Mouse (Mus musculus) adrenal gland, postnatal 0 days (tissue): Measurements from ENCODE around the gene Lrch3. TPM values are rescaled to one million over a fixed set of nuclear protein-coding genes. Genes with fewer than 3 reads are reported as not detected.

ENCODE experiments used
- polyA plus RNA-seq: library from polyadenylated mRNA; unstranded; fragments of >200 nt; fragmentation: Nextera tagmentation; extraction: Ambion mirVana; gene quantifications from 2 replicates; pipeline ENCODE4 v1.2.1, GENCODE M21; 2015

Gene Lrch3
- 11.2 and 11.7 TPM in 2 replicates for polyA plus RNA-seq

DNA sequence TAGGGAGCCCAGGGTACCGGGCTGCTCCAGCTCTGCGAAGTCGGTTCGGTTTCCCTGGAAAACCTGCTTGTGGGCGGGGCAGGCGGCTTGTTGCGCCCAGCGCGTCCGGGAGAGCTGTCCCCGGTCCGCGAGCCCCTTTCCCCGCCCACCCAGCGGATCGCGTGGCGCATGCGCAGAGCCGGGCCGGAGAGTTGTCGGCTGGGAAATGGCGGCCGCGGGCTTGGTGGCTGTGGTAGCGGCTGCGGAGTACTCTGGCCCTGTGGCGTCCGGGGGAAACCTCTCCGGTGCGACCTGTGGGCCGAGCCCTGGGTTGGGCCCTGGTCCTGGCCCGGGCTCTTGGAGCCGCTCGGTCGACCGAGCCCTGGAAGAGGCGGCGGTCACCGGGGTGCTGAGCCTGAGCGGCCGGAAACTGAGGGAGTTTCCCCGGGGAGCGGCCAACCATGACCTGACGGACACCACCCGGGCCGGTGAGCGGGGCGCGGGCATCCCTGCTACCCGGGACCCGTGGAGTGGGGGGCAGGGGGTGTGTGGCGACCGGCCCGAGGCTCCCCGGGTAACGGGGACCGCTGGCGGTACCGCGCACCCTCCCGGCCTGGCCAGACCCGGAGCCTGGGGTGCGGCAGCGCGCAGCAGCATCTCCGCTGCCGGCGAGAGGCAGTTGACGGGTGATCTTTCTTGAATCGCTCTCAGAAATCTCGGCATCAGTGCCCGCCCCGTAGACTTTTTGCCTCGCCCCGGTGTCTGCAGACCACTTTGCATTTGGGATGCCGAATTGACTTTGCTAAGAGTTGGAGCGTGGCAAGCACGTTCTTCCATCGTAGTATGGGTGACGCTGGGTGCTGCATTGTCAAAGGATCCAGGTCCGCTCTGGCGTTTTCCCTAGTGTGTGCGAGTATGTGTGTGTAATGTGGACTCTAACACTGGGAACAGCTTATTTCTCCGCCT lies at the start of gene Lrch3:
Lrch3 (plus strand) TSS at position 164 of the 945 bp plus-strand sequence.

GRCm38 (mm10) chr16:32877343-32878156 lies 36.4 kb upstream of the Lrch3 start, which contains the start of the genes Fyttd1 and Rubcn:
Gene Fyttd1, plus strand, starts transcription at chr16:32877500.
Gene Rubcn, minus strand, starts transcription at chr16:32877766.

DNA sequence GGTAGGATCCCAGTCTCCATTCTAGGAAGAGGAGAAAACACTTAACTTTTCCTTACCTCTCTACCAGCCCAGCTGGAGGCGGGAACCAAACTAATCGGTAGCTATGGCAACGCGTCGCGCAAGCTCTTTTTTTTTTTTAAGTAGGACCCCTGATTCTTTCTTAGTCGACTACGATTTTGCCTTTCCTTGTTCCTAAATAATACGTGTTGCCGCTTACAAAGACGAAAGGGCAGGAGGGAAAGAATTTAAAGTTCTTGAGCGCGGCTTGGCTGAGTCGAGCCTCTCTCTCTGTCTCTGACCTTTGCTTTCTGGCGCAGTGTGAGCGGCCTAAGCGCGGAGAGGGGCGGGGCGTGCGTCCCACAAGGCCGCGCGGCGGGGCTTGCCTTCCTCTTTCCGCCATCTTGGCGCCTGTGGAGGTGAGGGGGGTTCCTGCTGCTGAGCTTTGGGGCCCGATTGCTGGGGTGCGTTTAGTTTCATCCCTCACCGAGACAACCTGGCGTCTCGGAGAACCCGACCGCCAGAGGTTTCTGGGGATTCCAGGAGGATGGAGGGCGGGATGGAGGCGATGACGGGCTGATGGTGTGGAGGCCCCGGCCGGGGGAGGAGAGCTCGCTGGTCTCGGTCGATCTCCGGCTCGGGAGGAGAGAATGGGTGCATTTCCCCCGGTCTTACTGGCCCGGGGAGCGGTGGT lies 142.3 kb downstream of the Lrch3 start, which contains the start of the genes Iqcg and Rpl35a:
Iqcg (minus strand) TSS at position 124 of the 691 bp plus-strand sequence.
Rpl35a (plus strand) TSS at position 359 of the 691 bp plus-strand sequence.

DNA sequence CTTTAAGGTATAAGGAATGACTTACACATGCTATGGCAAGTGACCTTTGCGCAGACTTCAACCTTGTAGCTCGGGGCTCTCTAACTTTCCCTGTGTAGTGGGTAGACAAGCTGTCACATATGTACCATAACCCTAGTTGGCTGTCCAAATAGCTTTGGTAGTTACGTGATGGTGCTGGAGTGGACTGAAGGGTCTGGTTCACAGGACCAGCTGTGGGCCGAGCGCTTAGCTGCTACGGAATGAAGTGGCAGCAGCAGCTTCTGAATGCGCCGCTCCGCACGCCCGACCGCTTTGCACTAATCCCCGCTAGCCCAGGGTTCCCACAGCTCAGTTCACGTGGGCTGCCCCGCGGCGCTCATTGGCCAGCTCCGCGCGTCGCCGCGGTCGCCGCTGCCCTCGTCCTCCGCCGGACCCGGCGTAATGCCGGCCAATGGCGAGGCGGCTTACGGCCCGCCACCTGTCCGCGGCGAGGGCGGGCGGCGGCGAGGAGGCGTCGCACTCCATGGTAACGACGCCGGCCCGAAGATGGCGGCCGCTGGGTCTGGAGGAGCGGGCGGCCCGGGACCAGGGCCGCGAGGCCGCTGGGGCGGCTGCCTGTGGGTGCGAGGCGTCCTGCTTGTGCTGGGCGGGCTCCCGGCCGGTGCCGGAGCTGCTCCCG lies 148.3 kb downstream of the Lrch3 start, which contains the start of gene Lmln:
Lmln (plus strand) TSS at position 498 of the 658 bp plus-strand sequence.

Other genes starting within 250 kb of the Lrch3 start
- 0.17 TPM in 1 of 2 replicates, not detected in the other for gene Muc4, start 178.2 kb upstream of the Lrch3 start, polyA plus RNA-seq
- 0.08 and 0.58 TPM in 2 replicates for gene Muc20, start 116.7 kb upstream of the Lrch3 start, polyA plus RNA-seq
- gene Smbd1, start 103.6 kb upstream of the Lrch3 start, polyA plus RNA-seq = not detected in 2 replicates
- 72.0 and 94.7 TPM in 2 replicates for gene Fyttd1, start 36.6 kb upstream of the Lrch3 start, polyA plus RNA-seq
- 9.4 and 12.3 TPM in 2 replicates for gene Rubcn, start 36.3 kb upstream of the Lrch3 start, polyA plus RNA-seq
- 1.8 and 2.1 TPM in 2 replicates for gene Iqcg, start 142.1 kb downstream of the Lrch3 start, polyA plus RNA-seq
- gene Rpl35a, start 142.4 kb downstream of the Lrch3 start, polyA plus RNA-seq = 1,430 and 2,258 TPM in 2 replicates
- 1.1 and 6.3 TPM in 2 replicates for gene Lmln, start 148.4 kb downstream of the Lrch3 start, polyA plus RNA-seq